Mouse (Mus musculus) liver, embryonic 11.5 days (tissue): ENCODE measurements around the gene B3gnt3. TPM values are rescaled to one million over a fixed set of nuclear protein-coding genes. Genes with fewer than 3 reads are reported as not detected.

Source experiments
- ATAC-seq: fragments of 200-750 bp; cut with Nextera tagmentation; replicated peaks from 2 replicates; pipeline ENCODE4 v1.8.0; 2017; ENCODE audit warnings: moderate number of reproducible peaks, mild to moderate bottlenecking, moderate TSS enrichment, moderate library complexity; ENCODE audit not compliant: low FRiP score
- DNase-seq: peaks from one replicate; pipeline ENCODE4 v3.0.0-alpha.2; 2017; ENCODE audit warnings: low spot score
- H3K27ac ChIP-seq: fragments of 300-500 bp; sonication (generic); 2 replicates; pipeline ENCODE4 v1.5.1; 2014; ENCODE audit warnings: mild to moderate bottlenecking, low read depth, low read length, control low read depth
- H3K27me3 ChIP-seq: fragments of 300-500 bp; sonication (generic); replicated peaks from 2 replicates; pipeline ENCODE4 v1.6.1; 2014; ENCODE audit warnings: low read length, mixed read lengths; ENCODE audit not compliant: control insufficient read depth, insufficient read depth
- H3K36me3 ChIP-seq: fragments of 300-500 bp; sonication (generic); 2 replicates; pipeline ENCODE4 v1.6.1; 2014; ENCODE audit warnings: mild to moderate bottlenecking, low read length, moderate library complexity, mixed read lengths; ENCODE audit not compliant: control insufficient read depth, insufficient read depth
- H3K4me1 ChIP-seq: fragments of 300-500 bp; sonication (generic); replicated peaks from 2 replicates; pipeline ENCODE4 v1.6.1; 2014; ENCODE audit warnings: low read length, mixed read lengths; ENCODE audit not compliant: control insufficient read depth, insufficient read depth
- H3K4me2 ChIP-seq: fragments of 300-500 bp; sonication (generic); 2 replicates; pipeline ENCODE4 v1.6.1; 2014; ENCODE audit warnings: mild to moderate bottlenecking, control low read depth, moderate library complexity
- H3K4me3 ChIP-seq: fragments of 300-500 bp; sonication (generic); 2 replicates; pipeline ENCODE4 v1.5.1; 2014; ENCODE audit warnings: low read depth, low read length, control low read depth
- H3K9ac ChIP-seq: fragments of 300-500 bp; sonication (generic); 2 replicates; pipeline ENCODE4 v1.6.1; 2014; ENCODE audit warnings: low read depth, low read length, control low read depth
- H3K9me3 ChIP-seq: fragments of 300-500 bp; sonication (generic); 2 replicates; pipeline ENCODE4 v1.6.1; 2016; ENCODE audit warnings: low read length, inconsistent platforms, mixed read lengths; ENCODE audit not compliant: control insufficient read depth
- WGBS: fragments of 180-500 bp; shearing (Covaris S2); extraction: QIAGEN DNeasy Blood & Tissue Kit; methylation state at CpG from one replicate; pipeline ENCODE4 v1.1.7; 2014; 5-methylcytosine and 5-hydroxymethylcytosine counted together
- polyA plus RNA-seq: library from polyadenylated mRNA; unstranded; fragments of >200 nt; fragmentation: Nextera tagmentation; extraction: Ambion mirVana; gene quantifications from 2 replicates; pipeline ENCODE4 v1.2.1, GENCODE M21; 2014

B3gnt3 gene
- polyA plus RNA-seq, 1 experiment from 2014 or later, result 2.9 TPM

GRCm38 (mm10) chr8:71660325-71661120 is 41.1 kb downstream of the B3gnt3 start:
- ATAC-seq, result peak; percentile 54
- peak; percentile 80 for DNase-seq
- peak overlapping the region; percentile 27; the same call in 1 of the 2 replicates for H3K4me2 ChIP-seq
- H3K4me1 ChIP-seq, result peaks cover 4% of the 10 kb centered on the region
- WGBS, result 11% methylated on average over 36 of the region's 36 CpGs
- H3K36me3 ChIP-seq, result no peaks in the 10 kb centered on the region
- H3K9ac ChIP-seq, result no peak overlapping the region
- H3K27me3 ChIP-seq, result peaks cover 46% of the 10 kb centered on the region
- 0 out of 2 replicates have a peak overlapping the region, but pooled peaks have one; percentile 10 for H3K4me3 ChIP-seq
- H3K27ac ChIP-seq, result no peak overlapping the region
- H3K9me3 ChIP-seq, result no peaks in the 10 kb centered on the region

- DNase-seq (no peak), ATAC-seq (no peak)
- 55% methylated on average over 1 of the region's 1 CpGs for WGBS
- no peak overlapping the region for H3K27ac ChIP-seq
- H3K36me3 ChIP-seq, result no peaks in the 10 kb centered on the region
- H3K4me3 ChIP-seq, result no peak overlapping the region
- H3K4me1 ChIP-seq, result no peaks in the 10 kb centered on the region
- no peak overlapping the region for H3K4me2 ChIP-seq
- no peak overlapping the region for H3K9ac ChIP-seq
- no peaks in the 10 kb centered on the region for H3K9me3 ChIP-seq
- peaks cover 53% of the 10 kb centered on the region for H3K27me3 ChIP-seq
Measured at GRCm38 (mm10) chr8:71659751-71660150, 41.8 kb downstream of the B3gnt3 start.

- 26% methylated on average over 17 of the region's 17 CpGs for WGBS
- Histone ChIP-seq H3K9me3 (no peaks in the 10 kb centered on the region), H3K36me3 (no peaks in the 10 kb centered on the region), H3K4me1 (no peaks in the 10 kb centered on the region), H3K4me2 (peak overlapping the region; percentile 17; the same call in 1 of the 2 replicates), H3K4me3 (0 out of 2 replicates have a peak overlapping the region, but pooled peaks have one; percentile 7), H3K27me3 (peaks cover 64% of the 10 kb centered on the region), H3K27ac (no peak overlapping the region), H3K9ac (no peak overlapping the region)
- DNase-seq (no peak), ATAC-seq (no peak)
Measured at GRCm38 (mm10) chr8:71658515-71659049, 43.0 kb downstream of the B3gnt3 start.

- Histone ChIP-seq H3K27ac (no peak overlapping the region), H3K9me3 (no peaks in the 10 kb centered on the region), H3K4me2 (no peak overlapping the region; the same call in 1 of the 2 replicates), H3K4me3 (no peak overlapping the region), H3K36me3 (no peaks in the 10 kb centered on the region), H3K27me3 (peaks cover 65% of the 10 kb centered on the region), H3K9ac (no peak overlapping the region), H3K4me1 (no peaks in the 10 kb centered on the region)
- no peak for ATAC-seq
- 25% methylated on average over 9 of the region's 9 CpGs for WGBS
- no peak for DNase-seq
Measured at GRCm38 (mm10) chr8:71657816-71658215, 43.8 kb downstream of the B3gnt3 start.

- peak overlapping the region; percentile 36 for H3K4me2 ChIP-seq
- no peak overlapping the region for H3K4me3 ChIP-seq
- no peaks in the 10 kb centered on the region for H3K4me1 ChIP-seq
- H3K9ac ChIP-seq, result no peak overlapping the region
- no peak overlapping the region for H3K27ac ChIP-seq
- H3K9me3 ChIP-seq, result no peaks in the 10 kb centered on the region
- peak; percentile 51 for ATAC-seq
- DNase-seq, result peak; percentile 74
- peaks cover 62% of the 10 kb centered on the region for H3K27me3 ChIP-seq
- H3K36me3 ChIP-seq, result no peaks in the 10 kb centered on the region
- 2% methylated on average over 24 of the region's 24 CpGs for WGBS
Measured at GRCm38 (mm10) chr8:71654600-71654999, 47.0 kb downstream of the B3gnt3 start.

GRCm38 (mm10) chr8:71645510-71645909 is 56.1 kb downstream of the B3gnt3 start:
- no peak for ATAC-seq
- no peak for DNase-seq
- no peaks in the 10 kb centered on the region; the same call in 1 of the 2 replicates for H3K27me3 ChIP-seq
- no peak overlapping the region for H3K27ac ChIP-seq
- no peak overlapping the region for H3K9ac ChIP-seq
- whole genome bisulfite sequencing, result 75% methylated on average over 9 of the region's 9 CpGs
- H3K4me2 ChIP-seq, result no peak overlapping the region
- H3K36me3 ChIP-seq, result no peaks in the 10 kb centered on the region
- H3K4me3 ChIP-seq, result no peak overlapping the region
- no peaks in the 10 kb centered on the region for H3K9me3 ChIP-seq
- H3K4me1 ChIP-seq, result no peaks in the 10 kb centered on the region

Other genes with a start within 250 kb of the B3gnt3 start
- gene Abhd8, start 238.1 kb downstream of the B3gnt3 start, polyA plus RNA-seq, result 20.6 and 21.4 TPM in 2 replicates
- gene Mrpl34, start 236.8 kb downstream of the B3gnt3 start, polyA plus RNA-seq, result 215 and 229 TPM in 2 replicates
- 94.1 and 98.2 TPM in 2 replicates for gene Dda1, start 232.6 kb downstream of the B3gnt3 start, polyA plus RNA-seq
- gene Ano8, start 215.8 kb downstream of the B3gnt3 start, polyA plus RNA-seq, result 0.60 and 0.96 TPM in 2 replicates
- 9.5 and 10.4 TPM in 2 replicates for gene Gtpbp3, start 213.7 kb downstream of the B3gnt3 start, polyA plus RNA-seq
- gene Plvap, start 190.0 kb downstream of the B3gnt3 start, polyA plus RNA-seq, result 56.0 and 57.3 TPM in 2 replicates
- 0.16 and 0.44 TPM in 2 replicates for gene Ccdc194, start 176.1 kb downstream of the B3gnt3 start, polyA plus RNA-seq
- 21.9 and 24.0 TPM in 2 replicates for gene Bst2, start 164.3 kb downstream of the B3gnt3 start, polyA plus RNA-seq
- 68.1 and 71.0 TPM in 2 replicates for gene Mvb12a, start 158.9 kb downstream of the B3gnt3 start, polyA plus RNA-seq
- 0.53 and 1.1 TPM in 2 replicates for gene Tmem221, start 142.9 kb downstream of the B3gnt3 start, polyA plus RNA-seq
- gene Nxnl1, start 135.2 kb downstream of the B3gnt3 start, polyA plus RNA-seq, result 0.23 and 0.30 TPM in 2 replicates
- 6.2 and 7.0 TPM in 2 replicates for gene Slc27a1, start 132.9 kb downstream of the B3gnt3 start, polyA plus RNA-seq
- 200 TPM in 2 replicates for gene Pgls, start 109.6 kb downstream of the B3gnt3 start, polyA plus RNA-seq
- gene Fam129c, start 104.1 kb downstream of the B3gnt3 start, polyA plus RNA-seq, result 0.88 and 3.8 TPM in 2 replicates
- 45.2 and 45.4 TPM in 2 replicates for gene Colgalt1, start 90.8 kb downstream of the B3gnt3 start, polyA plus RNA-seq
- 0.41 and 0.45 TPM in 2 replicates for gene Unc13a, start 30.0 kb downstream of the B3gnt3 start, polyA plus RNA-seq
- gene Jak3, start 25.5 kb downstream of the B3gnt3 start, polyA plus RNA-seq, result 10.1 and 11.0 TPM in 2 replicates
- 1.3 and 2.0 TPM in 2 replicates for gene Insl3, start 12.6 kb downstream of the B3gnt3 start, polyA plus RNA-seq
- gene Fcho1, start 23.9 kb upstream of the B3gnt3 start, polyA plus RNA-seq, result 20.8 and 21.1 TPM in 2 replicates
- gene Zfp709, start 180.2 kb upstream of the B3gnt3 start, polyA plus RNA-seq, result 3.9 and 4.2 TPM in 2 replicates
- gene Zfp882, start 206.8 kb upstream of the B3gnt3 start, polyA plus RNA-seq, result 1.5 and 1.6 TPM in 2 replicates
- gene Zfp617, start 206.8 kb upstream of the B3gnt3 start, polyA plus RNA-seq, result 19.9 and 20.0 TPM in 2 replicates
- gene Zfp961, start 249.2 kb upstream of the B3gnt3 start, polyA plus RNA-seq, result 22.7 and 24.1 TPM in 2 replicates